Mouse (Mus musculus) MN1 (cell line): ENCODE measurements around the gene Abhd18.

Source experiments
- DNase-seq: peaks from one replicate; pipeline ENCODE4 v3.0.0-alpha.2; 2016; ENCODE audit warnings: low spot score

Gene Abhd18

GRCm38 (mm10) chr3:40950601-40951201 is 103.9 kb downstream of the Abhd18 start:
- peak; percentile 70 for DNase-seq

GRCm38 (mm10) chr3:40951365-40951764 is 104.6 kb downstream of the Abhd18 start:
- peak; percentile 53 for DNase-seq

- peak; percentile 43 for DNase-seq
Measured at GRCm38 (mm10) chr3:40952606-40953005, 105.8 kb downstream of the Abhd18 start.

GRCm38 (mm10) chr3:40954792-40955191 is 108.0 kb downstream of the Abhd18 start:
- no peak for DNase-seq

- DNase-seq = no peak
Measured at GRCm38 (mm10) chr3:40958831-40959230, 112.1 kb downstream of the Abhd18 start.

GRCm38 (mm10) chr3:40980758-40981157 is 134.0 kb downstream of the Abhd18 start:
- no peak for DNase-seq

- DNase-seq = no peak
Measured at GRCm38 (mm10) chr3:40987539-40987938, 140.8 kb downstream of the Abhd18 start.
